Mouse (Mus musculus) 416B (cell line): Measurements from ENCODE around the gene Taf11.

Experiments
- DNase-seq: peaks from one replicate; pipeline ENCODE4 v3.0.0; 2011; ENCODE audit warnings: low read depth

Taf11 gene

DNA sequence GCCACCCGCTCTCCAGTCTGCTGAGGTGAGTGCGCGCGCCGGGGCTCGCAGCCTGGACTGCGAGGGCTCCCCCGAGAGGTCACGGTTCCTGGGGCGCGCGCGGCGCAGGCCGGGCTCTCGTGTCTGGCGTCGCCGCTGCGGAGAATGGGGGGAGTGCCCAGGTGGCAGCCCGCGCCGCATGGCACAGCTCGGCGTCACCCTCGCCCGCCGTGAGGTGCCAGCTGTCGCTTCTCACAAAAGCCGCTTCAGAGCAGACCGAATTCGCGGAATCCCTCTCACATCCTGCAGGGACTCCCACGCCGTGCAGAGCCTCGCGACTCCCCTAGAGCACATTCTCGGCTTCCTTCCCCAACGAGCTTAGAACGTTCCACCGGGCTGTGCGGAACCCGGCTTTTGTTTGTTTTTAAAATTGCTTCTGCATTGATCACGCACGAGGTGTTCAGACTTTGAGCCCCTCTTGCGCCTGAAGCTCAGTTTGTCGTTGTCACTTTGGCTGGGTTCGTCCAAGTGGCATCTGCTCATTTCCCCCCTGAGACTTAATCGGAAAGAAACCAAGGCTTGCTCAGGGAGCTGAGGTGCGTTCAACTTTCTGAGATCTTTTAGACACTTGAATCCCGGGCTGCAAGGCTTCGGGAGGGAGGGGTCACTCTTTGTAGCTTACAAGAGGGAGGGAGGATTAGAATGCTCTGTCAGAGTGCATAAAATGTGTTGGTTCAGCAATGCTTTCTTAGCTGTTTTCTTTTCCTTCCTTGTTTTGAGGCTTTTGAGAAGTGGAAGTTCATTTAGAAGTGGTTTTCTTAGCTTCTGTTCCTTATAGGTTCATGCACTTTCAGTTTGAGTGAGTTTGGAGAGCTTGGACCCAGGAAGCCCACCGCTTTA lies at the start of gene Taf11:
Taf11 (minus strand) TSS at position 223 of the 879 bp plus-strand sequence.
- peak; percentile 49 for DNase-seq

DNA sequence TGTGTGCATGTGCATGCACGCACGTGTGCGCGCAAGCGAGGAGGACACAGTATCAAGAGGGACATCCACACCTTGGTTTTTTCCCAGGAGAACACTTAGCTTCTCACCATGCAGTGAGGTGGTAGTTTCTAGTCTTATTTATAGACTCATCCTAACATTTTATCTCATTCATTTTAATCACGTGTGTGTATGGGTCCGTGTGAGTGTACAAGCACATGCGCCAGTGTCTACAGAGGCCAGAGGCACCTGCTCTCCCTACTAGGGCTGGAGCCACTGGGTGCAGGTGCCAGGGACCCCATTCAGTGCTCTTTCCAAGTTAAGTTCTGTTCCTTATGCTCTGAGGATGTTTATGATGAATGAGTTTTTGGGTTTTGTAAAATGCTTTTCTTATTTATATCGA lies 48.0 kb upstream of the Taf11 start:
- no peak for DNase-seq

GRCm38 (mm10) chr17:27954629-27955402 lies 45.2 kb upstream of the Taf11 start:
- no peak for DNase-seq

DNA sequence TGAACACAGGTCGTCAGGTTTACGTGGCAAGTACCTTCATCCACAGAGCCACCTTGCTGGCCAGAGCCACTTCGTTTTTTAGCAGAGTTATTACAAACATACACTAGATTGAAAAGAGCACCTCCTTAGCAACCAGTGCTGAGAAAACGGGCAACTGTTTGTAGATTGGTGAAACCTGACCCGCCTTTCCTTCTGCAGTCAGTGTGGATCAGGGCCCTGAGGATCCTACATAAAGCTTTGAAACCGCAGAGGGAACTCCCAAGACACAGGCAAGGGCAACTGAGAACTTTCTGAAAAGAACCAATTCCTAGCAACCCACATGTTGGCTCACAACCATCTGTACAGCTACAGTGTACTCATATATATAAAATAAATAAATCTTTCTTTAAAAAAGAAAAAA lies 43.5 kb upstream of the Taf11 start:
- DNase-seq, result no peak

DNA sequence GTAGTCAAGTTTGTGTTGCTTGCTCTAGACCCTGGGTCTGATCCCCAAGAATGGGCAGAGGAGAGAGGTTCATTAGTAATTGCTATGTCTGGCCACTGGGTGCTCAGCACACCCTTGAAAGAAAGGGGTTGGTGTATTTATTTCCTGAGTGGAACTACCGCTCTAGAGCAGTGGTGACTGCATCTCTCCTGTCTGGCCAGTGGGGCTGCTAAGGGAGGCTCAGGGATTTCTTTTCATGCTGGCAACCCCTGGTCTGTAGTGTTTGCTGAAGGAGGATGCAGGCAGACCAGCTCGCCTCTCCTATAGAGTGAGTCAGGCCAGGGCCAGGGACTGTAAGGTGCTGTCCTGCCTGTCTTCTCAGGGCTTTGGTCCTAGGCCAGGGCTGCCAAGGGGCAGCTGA lies 37.5 kb upstream of the Taf11 start:
- no peak for DNase-seq

DNA sequence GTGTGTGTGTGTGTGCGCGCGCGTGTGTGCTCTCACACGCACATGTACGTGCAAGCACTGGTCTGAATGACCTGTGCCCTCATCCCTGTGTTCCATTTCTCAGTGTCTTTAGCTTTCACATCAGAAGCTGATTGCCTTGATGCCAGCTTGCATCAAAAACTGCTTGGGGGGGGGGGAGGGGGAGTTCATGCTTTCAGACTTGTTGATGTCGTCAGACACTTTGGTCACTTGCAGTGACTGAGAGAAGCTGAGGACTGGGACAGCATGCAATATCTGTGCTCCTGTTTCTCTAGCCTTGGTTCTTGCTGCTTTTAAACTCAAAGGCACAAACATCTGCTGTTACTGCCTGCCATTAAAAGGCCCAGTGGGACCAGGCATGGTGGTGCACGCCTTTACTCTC lies 36.7 kb upstream of the Taf11 start:
- no peak for DNase-seq

DNA sequence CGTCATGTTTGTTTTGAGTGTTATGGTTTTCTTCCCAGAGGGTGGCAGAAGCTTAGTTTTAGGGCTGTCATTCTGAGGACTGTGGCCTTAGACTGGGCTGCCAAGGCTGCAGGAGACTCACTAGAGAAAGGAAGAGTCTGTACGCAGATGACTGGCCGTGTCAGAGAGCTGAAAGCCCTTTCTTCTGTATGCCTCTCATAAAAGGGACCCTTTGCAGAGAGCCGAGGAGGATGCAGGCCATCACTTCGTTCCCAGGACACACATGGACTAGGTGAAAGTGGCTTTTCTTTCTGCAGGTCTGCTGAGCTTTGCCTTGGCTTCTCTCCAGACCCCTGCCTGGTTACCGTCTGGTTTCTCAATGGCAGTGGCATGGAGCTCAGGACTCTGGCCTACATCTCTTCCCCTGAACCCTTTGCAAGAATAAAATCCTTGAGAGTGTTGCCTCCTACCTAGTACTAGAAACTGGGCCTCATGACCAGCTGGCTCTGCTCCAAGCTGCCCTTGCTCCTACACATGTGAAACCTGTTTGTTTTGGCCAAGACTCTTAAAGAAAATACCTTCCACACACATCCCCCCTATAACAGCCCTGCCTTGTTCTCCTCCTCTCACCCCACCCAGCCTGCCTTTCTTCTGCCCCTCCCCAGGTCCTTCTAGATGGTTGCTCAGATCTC lies 36.0 kb upstream of the Taf11 start:
- no peak for DNase-seq

DNA sequence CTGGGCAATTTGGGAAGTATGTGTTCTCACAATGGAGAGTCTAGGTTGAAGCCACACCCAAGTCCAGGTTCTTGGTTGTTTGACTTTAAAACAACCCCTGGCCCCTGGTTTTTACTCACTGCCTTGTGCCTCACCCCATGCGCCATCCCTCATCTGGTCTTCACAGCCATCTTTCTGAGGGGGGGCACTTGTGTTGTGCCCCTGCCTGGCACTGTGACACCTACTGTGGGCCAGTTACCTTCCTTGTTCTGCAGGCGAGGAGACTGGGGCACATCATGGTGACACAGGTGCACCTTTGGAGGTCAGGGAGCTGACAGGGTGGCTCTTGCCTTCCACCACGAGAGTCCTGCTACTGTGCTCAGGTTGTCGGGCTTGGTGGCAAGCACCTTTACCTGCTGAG lies 32.5 kb upstream of the Taf11 start:
- no peak for DNase-seq

- no peak for DNase-seq
Measured at GRCm38 (mm10) chr17:27941698-27942097, 32.1 kb upstream of the Taf11 start.

GRCm38 (mm10) chr17:27941178-27941577 lies 31.5 kb upstream of the Taf11 start:
- no peak for DNase-seq

GRCm38 (mm10) chr17:27940352-27940751 lies 30.7 kb upstream of the Taf11 start:
- no peak for DNase-seq

- no peak for DNase-seq
Measured at GRCm38 (mm10) chr17:27939028-27939427, 29.4 kb upstream of the Taf11 start.

- peak; percentile 14 for DNase-seq
Measured at GRCm38 (mm10) chr17:27938121-27938754, 28.6 kb upstream of the Taf11 start.

DNA sequence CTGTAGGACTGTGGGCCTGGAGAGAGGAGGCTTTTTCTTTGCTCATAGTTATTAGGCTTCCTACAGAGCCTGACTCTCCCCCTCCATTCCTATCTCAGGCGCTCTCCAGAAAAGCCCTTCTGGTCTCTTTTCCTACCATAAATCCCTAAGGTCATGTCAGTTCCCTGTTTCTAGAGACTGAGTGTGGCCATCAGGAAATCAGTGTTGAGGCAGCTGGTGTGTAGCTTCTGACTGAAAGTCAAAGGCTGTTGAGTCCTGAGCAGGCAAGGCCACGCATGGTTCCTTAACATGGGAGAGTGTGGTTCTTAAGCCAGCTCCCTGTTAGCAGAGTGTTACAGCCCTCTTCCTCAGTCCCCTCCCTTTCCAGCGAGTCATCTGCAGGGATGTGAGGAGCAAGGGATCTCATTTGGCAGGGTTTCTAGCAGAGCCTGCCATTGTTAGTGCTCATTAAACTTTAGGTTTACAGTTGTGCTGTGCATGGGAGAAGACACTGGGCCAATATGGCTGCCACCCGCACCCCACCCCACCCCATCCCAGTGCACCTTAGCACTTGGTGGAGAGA lies 27.5 kb upstream of the Taf11 start:
- no peak for DNase-seq

DNA sequence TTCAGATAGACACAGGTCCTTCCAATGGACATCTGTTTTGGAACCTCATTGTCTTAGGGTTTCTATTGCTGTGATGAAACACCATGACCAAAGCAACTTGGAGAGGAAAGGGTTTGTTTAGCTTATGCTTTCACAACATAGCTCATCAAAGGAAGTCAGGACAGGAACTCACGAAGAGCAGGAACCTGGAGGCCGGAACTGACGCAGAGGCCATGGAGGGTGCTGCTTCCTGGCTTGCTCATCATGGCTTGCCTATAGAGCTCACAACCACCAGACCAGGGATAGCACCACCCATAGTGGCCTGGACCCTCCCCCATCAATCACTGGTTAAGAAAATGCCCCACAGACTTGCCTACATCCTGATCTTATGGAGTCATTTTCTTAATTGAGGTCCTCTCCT lies 25.4 kb upstream of the Taf11 start:
- peak; percentile 91 for DNase-seq

- DNase-seq, result no peak
Measured at GRCm38 (mm10) chr17:27934136-27934910, 24.7 kb upstream of the Taf11 start.

DNA sequence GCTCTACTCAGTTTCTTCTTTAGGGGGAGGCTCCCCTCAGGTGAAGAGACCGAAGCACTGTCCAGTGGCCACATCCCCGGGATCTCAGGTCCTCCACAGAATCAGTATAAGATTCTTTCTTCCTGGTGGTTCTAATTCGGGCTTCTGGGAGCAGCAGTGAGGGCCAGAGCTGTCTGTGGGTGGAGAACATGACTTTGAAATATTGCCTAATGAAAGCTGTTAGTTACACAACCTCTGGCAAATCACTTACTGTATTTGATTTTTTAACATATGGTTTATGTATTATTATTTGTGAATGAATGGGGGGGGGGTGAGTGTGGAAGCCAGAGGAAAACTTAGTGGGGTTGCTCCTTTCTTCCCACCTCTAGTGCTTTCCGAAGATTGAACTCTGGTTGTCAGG lies 22.2 kb upstream of the Taf11 start:
- DNase-seq, result peak; percentile 41

- peak; percentile 16 for DNase-seq
Measured at GRCm38 (mm10) chr17:27930291-27930690, 20.6 kb upstream of the Taf11 start.

GRCm38 (mm10) chr17:27925504-27925903 lies 15.9 kb upstream of the Taf11 start:
- DNase-seq, result peak; percentile 74

DNA sequence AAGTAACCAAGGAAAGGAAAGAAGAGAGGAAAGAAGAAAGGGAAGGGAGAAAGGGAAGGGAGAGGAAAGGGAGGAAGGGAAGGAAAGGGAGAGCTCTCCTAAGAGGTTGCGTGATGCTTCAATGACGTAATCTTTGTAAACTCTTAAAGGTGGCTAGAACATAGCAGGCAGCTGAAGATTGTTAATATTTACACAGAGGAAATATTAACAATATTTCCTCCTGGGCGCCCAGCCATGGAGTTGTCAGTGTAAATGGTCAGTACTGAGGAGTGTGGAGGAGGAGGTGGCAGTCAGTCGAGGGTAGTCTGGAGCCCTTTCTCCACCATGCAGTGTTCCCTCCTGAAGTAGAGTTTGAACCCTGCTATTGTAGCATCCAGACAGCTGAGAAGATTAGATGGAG lies 15.4 kb upstream of the Taf11 start:
- DNase-seq, result no peak

DNA sequence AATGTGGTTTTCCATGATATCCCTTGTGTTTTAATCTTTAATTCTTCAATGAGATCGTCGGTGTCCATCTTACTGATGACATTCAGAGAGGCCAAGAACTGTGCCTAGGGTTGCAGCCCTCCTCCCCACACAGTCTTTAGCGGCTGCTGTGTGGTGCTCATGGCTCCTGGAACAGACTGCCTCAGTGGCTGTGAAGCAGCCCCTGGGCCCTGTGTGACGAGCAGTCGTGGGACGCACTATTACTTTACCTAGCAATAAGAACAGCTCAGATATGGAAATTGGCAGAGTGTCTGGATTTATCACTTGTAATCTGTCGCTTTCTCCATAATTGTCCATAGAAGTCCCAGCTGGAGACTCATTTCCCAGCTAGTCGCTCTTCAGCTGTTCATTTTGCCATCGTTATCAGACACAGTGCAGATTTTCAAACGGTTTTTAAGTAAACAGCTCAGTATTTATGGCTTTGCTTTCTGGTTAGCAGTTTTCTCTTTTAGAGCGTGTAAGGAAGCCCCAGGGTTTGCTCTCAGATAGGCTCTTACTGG lies 12.6 kb upstream of the Taf11 start:
- no peak for DNase-seq
